Mouse (Mus musculus) fibroblast of lung, adult 2 months (primary cell): ENCODE data around the gene 9230102O04Rik.
A peak's percentile ranks its signal among the peaks of the same experiment; 100 is the strongest.

Experiments used
- DNase-seq: peaks from one replicate; pipeline ENCODE4 v3.0.0-alpha.2; 2011; ENCODE audit warnings: low read depth

Gene 9230102O04Rik

GRCm38 (mm10) chr2:9885217-9885770 lies 4.0 kb downstream of the 9230102O04Rik start:
- DNase-seq = no peak

GRCm38 (mm10) chr2:9884533-9885216 lies 4.7 kb downstream of the 9230102O04Rik start:
- no peak for DNase-seq

- no peak for DNase-seq
These were observed 5.4 kb downstream of the 9230102O04Rik start for GRCm38 (mm10) chr2:9883803-9884532.

- no peak for DNase-seq
These were observed 6.2 kb downstream of the 9230102O04Rik start for GRCm38 (mm10) chr2:9882926-9883802.

- no peak for DNase-seq
These were observed 6.9 kb downstream of the 9230102O04Rik start for GRCm38 (mm10) chr2:9882371-9882925.

GRCm38 (mm10) chr2:9881611-9882023 lies 7.7 kb downstream of the 9230102O04Rik start:
- DNase-seq = no peak

- DNase-seq = no peak
These were observed 8.2 kb downstream of the 9230102O04Rik start, which contains the start of gene 4930412O13Rik for GRCm38 (mm10) chr2:9881051-9881591. Gene 4930412O13Rik, plus strand, starts transcription at chr2:9881252.

- DNase-seq = no peak
These were observed 9.1 kb downstream of the 9230102O04Rik start for GRCm38 (mm10) chr2:9880271-9880670.

- peak; percentile 82 for DNase-seq
These were observed 9.8 kb downstream of the 9230102O04Rik start for GRCm38 (mm10) chr2:9879493-9879892.

GRCm38 (mm10) chr2:9879092-9879491 lies 10.2 kb downstream of the 9230102O04Rik start:
- no peak for DNase-seq

GRCm38 (mm10) chr2:9878564-9879081 lies 10.7 kb downstream of the 9230102O04Rik start:
- no peak for DNase-seq

GRCm38 (mm10) chr2:9877966-9878563 lies 11.3 kb downstream of the 9230102O04Rik start:
- DNase-seq = no peak

GRCm38 (mm10) chr2:9877326-9877690 lies 12.0 kb downstream of the 9230102O04Rik start:
- DNase-seq = no peak

GRCm38 (mm10) chr2:9876621-9877325 lies 12.6 kb downstream of the 9230102O04Rik start:
- no peak for DNase-seq

GRCm38 (mm10) chr2:9875676-9876357 lies 13.5 kb downstream of the 9230102O04Rik start:
- no peak for DNase-seq

- DNase-seq = no peak
These were observed 14.1 kb downstream of the 9230102O04Rik start for GRCm38 (mm10) chr2:9875220-9875619.

GRCm38 (mm10) chr2:9874467-9875219 lies 14.7 kb downstream of the 9230102O04Rik start:
- DNase-seq = no peak

- no peak for DNase-seq
These were observed 15.6 kb downstream of the 9230102O04Rik start for GRCm38 (mm10) chr2:9873757-9874156.

GRCm38 (mm10) chr2:9872682-9873081 lies 16.7 kb downstream of the 9230102O04Rik start:
- DNase-seq = no peak
